Mouse (Mus musculus) embryonic facial prominence, embryonic 15.5 days (tissue): Measurements from ENCODE around the gene Sema5a. TPM values are rescaled to one million over a fixed set of nuclear protein-coding genes. Genes with fewer than 3 reads are reported as not detected.

Source experiments
- ATAC-seq: fragments of 200-750 bp; cut with Nextera tagmentation; 2 replicates; pipeline ENCODE4 v1.8.0; 2017; ENCODE audit warnings: low read depth, moderate TSS enrichment; ENCODE audit not compliant: insufficient number of reproducible peaks, low FRiP score, low TSS enrichment
- H3K27ac ChIP-seq: fragments of 300-500 bp; sonication (generic); replicated peaks from 2 replicates; pipeline ENCODE4 v1.5.1; 2015; ENCODE audit warnings: mild to moderate bottlenecking, inconsistent platforms
- H3K27me3 ChIP-seq: fragments of 300-500 bp; sonication (generic); 2 replicates; pipeline ENCODE4 v1.6.1; 2015; ENCODE audit warnings: inconsistent platforms
- H3K36me3 ChIP-seq: fragments of 300-500 bp; sonication (generic); 2 replicates; pipeline ENCODE4 v1.6.1; 2015; ENCODE audit warnings: mild to moderate bottlenecking, inconsistent platforms
- H3K4me1 ChIP-seq: fragments of 300-500 bp; sonication (generic); 2 replicates; pipeline ENCODE4 v1.6.1; 2015; ENCODE audit warnings: inconsistent platforms
- H3K4me2 ChIP-seq: fragments of 300-500 bp; sonication (generic); replicated peaks from 2 replicates; pipeline ENCODE4 v1.6.1; 2015; ENCODE audit warnings: mild to moderate bottlenecking, inconsistent platforms
- H3K4me3 ChIP-seq: fragments of 300-500 bp; sonication (generic); replicated peaks from 2 replicates; pipeline ENCODE4 v1.5.1; 2015; ENCODE audit warnings: mild to moderate bottlenecking, inconsistent platforms
- H3K9ac ChIP-seq: fragments of 300-500 bp; sonication (generic); 2 replicates; pipeline ENCODE4 v1.6.1; 2015; ENCODE audit warnings: inconsistent platforms
- H3K9me3 ChIP-seq: fragments of 300-500 bp; sonication (generic); replicated peaks from 2 replicates; pipeline ENCODE4 v1.6.1; 2016; ENCODE audit warnings: inconsistent platforms
- WGBS: fragments of 180-500 bp; shearing (Covaris S2); methylation state at CpG from one replicate; pipeline ENCODE4 v1.1.7; 2015; 5-methylcytosine and 5-hydroxymethylcytosine counted together
- polyA plus RNA-seq: library from polyadenylated mRNA; unstranded; fragments of >200 nt; fragmentation: Nextera tagmentation; extraction: Ambion mirVana; gene quantifications from 2 replicates; pipeline ENCODE4 v1.2.1, GENCODE M21; 2015

Sema5a gene
- polyA plus RNA-seq, 1 experiment from 2014 or later = 30.8 TPM

DNA sequence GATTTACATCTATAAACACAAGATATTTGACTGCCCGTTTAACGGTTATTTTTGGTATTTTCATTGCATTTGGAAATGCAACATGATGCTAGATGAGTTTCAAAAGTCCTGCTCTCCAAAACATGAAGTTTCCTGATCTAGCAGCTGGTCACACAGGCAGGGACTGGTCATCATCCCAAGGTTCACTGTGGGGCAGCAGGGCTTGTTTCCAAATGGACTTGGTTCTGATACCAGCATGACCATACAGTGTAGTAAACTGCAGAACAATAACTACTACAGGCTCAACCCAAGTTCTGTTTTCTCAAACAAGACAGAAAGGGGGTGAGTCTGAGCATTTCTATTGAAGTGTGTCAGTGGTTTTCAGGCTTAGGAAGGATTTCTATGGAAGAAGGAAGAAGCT is 314.3 kb downstream of the Sema5a start:
- no peaks in the 10 kb centered on the region for H3K27me3 ChIP-seq
- H3K27ac ChIP-seq = no peak overlapping the region
- WGBS = 90% methylated on average over 2 of the region's 2 CpGs

DNA sequence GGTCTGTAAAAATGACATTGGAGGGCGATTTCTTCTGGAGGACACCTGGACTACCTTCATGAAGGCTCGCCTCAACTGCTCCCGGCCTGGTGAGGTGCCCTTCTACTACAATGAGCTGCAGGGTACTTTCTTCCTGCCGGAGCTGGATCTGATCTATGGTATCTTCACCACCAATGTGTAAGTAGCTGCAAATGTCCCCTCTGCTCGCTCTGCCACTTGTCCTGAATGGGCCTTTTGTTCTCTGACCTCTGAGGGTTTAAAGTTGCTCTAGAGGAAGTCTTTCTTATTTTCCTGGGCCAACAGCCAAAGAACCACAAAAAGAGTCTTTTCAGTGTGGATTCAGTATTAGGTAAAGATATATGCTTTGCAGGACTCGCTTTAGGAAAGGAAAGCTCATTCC is 318.0 kb downstream of the Sema5a start:
- H3K4me1 ChIP-seq = no peaks in the 10 kb centered on the region
- no peaks in the 10 kb centered on the region for H3K9me3 ChIP-seq
- H3K27ac ChIP-seq = no peak overlapping the region
- H3K9ac ChIP-seq = no peak overlapping the region
- no peak overlapping the region for H3K4me3 ChIP-seq
- no peaks in the 10 kb centered on the region for H3K36me3 ChIP-seq
- H3K27me3 ChIP-seq = no peaks in the 10 kb centered on the region
- no peak overlapping the region for H3K4me2 ChIP-seq
- ATAC-seq = no peak
- WGBS = 59% methylated on average over 6 of the region's 6 CpGs

More for the DNA sequence above, 314.3 kb downstream of the Sema5a start:
- Histone ChIP-seq H3K4me2 (no peak overlapping the region), H3K9ac (no peak overlapping the region), H3K9me3 (no peaks in the 10 kb centered on the region), H3K4me3 (no peak overlapping the region), H3K4me1 (no peaks in the 10 kb centered on the region), H3K36me3 (no peaks in the 10 kb centered on the region)
- no peak for ATAC-seq

DNA sequence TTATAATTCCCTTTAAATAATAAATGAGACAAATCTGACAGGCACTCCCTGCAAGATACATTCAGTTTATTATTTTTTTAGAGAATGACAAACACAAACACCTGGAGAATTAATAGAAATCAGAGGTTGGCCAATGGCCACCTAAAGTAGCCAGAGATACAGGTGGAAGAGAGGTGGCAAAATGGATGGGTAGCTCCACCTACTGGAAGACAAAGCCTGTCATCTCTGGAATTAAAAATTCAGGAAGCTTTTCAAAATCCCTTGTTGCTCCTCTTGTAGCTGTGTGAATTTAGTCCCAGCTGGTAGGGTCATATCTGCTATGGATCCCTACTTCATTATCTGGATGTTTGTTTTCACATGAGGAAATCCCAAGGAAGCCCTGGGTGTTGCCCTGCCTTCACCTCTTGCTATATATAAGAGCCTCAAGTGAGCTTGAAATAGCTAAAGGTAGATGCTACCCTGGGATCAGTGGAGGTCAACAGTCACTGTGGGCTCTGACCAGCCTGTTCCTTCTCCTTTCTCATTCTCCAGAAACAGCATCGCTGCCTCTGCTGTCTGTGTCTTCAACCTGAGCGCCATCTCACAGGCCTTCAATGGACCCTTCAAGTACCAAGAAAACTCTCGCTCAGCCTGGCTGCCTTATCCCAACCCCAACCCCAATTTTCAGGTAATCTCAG is 323.7 kb downstream of the Sema5a start:
- Histone ChIP-seq H3K9me3 (no peaks in the 10 kb centered on the region), H3K4me2 (no peak overlapping the region), H3K27me3 (no peaks in the 10 kb centered on the region), H3K4me3 (no peak overlapping the region), H3K36me3 (no peaks in the 10 kb centered on the region), H3K9ac (no peak overlapping the region), H3K4me1 (no peaks in the 10 kb centered on the region), H3K27ac (no peak overlapping the region)
- 92% methylated on average over 3 of the region's 3 CpGs for WGBS
- ATAC-seq = no peak

DNA sequence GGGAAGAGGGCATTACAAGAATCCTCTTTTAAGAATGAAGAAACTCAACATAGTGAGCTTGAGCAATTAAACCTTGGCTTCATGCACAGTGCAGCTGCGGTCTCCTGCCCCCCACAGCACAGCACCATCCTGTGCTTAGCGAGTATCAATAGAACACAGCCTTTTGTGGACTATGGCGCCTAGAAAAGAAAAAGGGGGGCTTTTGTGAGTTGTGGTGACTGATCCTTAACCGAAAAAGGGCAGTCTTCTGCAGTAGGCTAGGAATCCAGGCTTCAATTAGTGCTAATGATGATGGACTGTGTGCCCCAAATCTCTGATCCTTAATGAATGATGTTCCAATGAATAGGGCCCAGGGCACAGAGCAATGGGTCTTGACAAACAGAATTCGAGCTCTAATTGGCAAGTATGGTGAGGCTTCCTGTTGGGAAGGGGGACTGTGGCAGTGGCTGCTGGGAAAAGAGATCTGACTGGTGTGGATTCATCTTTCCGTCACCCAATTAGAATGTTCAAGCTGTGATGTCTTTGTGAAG is 324.3 kb downstream of the Sema5a start:
- Histone ChIP-seq H3K9me3 (no peaks in the 10 kb centered on the region), H3K9ac (no peak overlapping the region), H3K4me3 (no peak overlapping the region), H3K27ac (no peak overlapping the region), H3K36me3 (no peaks in the 10 kb centered on the region), H3K27me3 (no peaks in the 10 kb centered on the region), H3K4me2 (no peak overlapping the region), H3K4me1 (no peaks in the 10 kb centered on the region)
- ATAC-seq = no peak
- 75% methylated on average over 6 of the region's 6 CpGs for WGBS

DNA sequence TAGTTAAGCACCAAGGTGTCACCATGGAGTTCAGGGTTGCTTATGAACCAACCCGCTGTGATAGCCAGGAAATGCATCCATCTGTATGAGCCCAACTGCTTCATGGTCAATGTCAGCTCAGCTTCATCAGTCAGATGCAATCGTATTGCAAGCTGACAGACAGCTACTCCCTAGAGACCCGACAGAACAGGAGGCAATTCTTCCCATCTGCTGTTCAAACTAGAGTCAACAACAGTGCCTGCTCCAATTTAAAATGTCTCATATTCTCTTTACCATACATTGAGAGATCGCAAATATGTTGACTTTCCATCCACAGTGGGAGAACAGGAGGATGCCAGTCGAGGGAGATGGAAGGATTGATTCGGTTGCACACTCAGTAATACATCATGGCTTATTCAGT is 329.7 kb downstream of the Sema5a start:
- Histone ChIP-seq H3K9me3 (no peaks in the 10 kb centered on the region), H3K27ac (no peak overlapping the region), H3K4me1 (no peaks in the 10 kb centered on the region), H3K4me2 (no peak overlapping the region), H3K36me3 (0 out of 2 replicates have a peak, but pooled peaks cover 4% of the 10 kb centered on the region), H3K27me3 (no peaks in the 10 kb centered on the region), H3K9ac (no peak overlapping the region), H3K4me3 (no peak overlapping the region)
- 67% methylated on average over 6 of the region's 6 CpGs for WGBS
- ATAC-seq = no peak

DNA sequence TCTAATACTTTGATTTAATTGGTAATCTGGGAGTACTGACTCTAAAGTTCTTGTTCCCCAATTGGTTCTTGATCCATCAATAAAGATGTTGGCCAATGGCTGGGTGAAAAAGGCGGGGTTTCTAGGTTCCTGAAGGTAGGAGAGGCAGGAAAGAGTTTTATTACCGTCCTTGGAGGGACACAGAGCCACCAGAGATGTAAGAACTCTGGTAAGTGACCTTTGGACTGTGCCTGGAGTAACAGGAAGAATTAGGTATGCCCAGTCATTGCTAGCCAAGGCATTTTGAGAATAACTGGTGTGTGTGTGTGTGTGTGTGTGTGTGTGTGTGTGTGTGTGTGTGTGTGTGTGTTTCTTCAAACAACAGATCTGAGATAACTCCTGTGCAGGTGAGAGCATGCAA is 330.6 kb downstream of the Sema5a start:
- ATAC-seq = no peak
- WGBS = 71% methylated on average over 2 of the region's 2 CpGs
- H3K36me3 ChIP-seq = 0 out of 2 replicates have a peak, but pooled peaks cover 4% of the 10 kb centered on the region
- no peak overlapping the region for H3K4me2 ChIP-seq
- H3K9ac ChIP-seq = no peak overlapping the region
- H3K9me3 ChIP-seq = no peaks in the 10 kb centered on the region
- no peaks in the 10 kb centered on the region for H3K27me3 ChIP-seq
- H3K27ac ChIP-seq = no peak overlapping the region
- H3K4me1 ChIP-seq = no peaks in the 10 kb centered on the region
- H3K4me3 ChIP-seq = no peak overlapping the region

DNA sequence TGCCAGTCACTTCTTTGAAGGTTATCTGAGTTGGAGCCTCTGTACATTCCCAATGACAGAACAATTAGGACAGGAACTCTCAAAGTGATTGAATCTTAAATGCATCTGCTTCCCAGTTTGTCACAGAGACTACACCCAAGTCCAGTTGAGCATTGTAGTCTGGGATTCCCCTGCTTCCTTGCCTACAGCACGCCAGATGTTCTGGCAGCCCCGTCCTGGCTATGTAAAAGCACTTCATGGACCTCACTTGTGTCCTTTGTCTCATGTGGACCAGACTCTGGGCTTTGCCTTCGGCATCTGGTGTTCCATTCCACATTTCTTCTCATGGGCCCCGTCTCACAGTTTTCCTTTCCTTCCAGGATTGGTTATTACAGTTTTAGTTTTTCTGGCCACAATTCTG is 334.7 kb downstream of the Sema5a start:
- ATAC-seq = no peak
- H3K4me3 ChIP-seq = no peak overlapping the region
- no peaks in the 10 kb centered on the region for H3K27me3 ChIP-seq
- H3K9me3 ChIP-seq = no peaks in the 10 kb centered on the region
- no peak overlapping the region for H3K4me2 ChIP-seq
- H3K9ac ChIP-seq = no peak overlapping the region
- no peak overlapping the region for H3K27ac ChIP-seq
- 75% methylated on average over 4 of the region's 4 CpGs for WGBS
- no peaks in the 10 kb centered on the region for H3K4me1 ChIP-seq
- H3K36me3 ChIP-seq = 0 out of 2 replicates have a peak, but pooled peaks cover 4% of the 10 kb centered on the region

DNA sequence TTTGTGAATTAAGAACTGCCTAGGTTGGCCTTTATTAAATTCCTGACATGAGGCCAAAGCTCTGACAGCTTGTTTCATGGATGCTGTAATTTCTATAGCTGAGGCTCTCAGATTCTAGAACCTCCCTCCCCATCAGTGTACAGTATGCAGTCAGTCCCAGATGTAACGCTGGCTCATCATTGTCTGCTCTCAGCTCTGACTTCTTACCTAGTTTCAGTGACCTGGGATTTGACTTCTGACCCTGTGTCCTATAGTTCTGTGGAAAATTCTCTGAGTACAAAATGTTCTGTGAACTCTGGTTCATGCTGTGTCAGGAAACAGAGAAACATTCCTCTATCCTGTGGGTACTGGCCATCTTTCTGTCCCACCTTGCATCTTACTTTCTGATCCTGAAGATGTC is 346.0 kb downstream of the Sema5a start:
- Histone ChIP-seq H3K27me3 (no peaks in the 10 kb centered on the region), H3K27ac (no peak overlapping the region), H3K9me3 (no peaks in the 10 kb centered on the region), H3K4me1 (no peaks in the 10 kb centered on the region), H3K4me3 (no peak overlapping the region), H3K36me3 (no peaks in the 10 kb centered on the region), H3K9ac (no peak overlapping the region), H3K4me2 (no peak overlapping the region)
- WGBS = 77% methylated on average over 1 of the region's 1 CpGs
- ATAC-seq = no peak

DNA sequence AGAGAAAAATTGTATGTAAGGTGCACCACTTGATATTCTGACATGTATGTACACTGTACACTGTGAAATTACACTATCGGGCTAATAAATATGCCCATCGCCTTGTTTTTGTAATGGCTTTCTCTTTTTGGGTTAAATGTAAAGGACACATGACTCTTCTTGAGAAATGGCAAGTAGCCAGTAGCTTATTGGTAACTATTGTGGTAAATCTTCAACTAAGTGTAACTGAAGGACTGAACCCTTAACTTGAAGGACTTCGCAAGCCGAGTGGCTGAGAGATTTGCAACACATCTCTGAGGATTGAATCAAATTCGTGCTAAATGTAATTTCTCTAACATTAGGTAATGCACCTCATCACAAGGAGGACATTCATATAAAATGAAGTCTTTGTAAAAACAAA is 349.1 kb downstream of the Sema5a start:
- ATAC-seq = no peak
- Histone ChIP-seq H3K4me2 (no peak overlapping the region), H3K4me3 (no peak overlapping the region), H3K4me1 (no peaks in the 10 kb centered on the region), H3K9me3 (no peaks in the 10 kb centered on the region), H3K27me3 (no peaks in the 10 kb centered on the region), H3K27ac (no peak overlapping the region), H3K9ac (no peak overlapping the region), H3K36me3 (no peaks in the 10 kb centered on the region)
- WGBS = 90% methylated on average over 5 of the region's 5 CpGs

DNA sequence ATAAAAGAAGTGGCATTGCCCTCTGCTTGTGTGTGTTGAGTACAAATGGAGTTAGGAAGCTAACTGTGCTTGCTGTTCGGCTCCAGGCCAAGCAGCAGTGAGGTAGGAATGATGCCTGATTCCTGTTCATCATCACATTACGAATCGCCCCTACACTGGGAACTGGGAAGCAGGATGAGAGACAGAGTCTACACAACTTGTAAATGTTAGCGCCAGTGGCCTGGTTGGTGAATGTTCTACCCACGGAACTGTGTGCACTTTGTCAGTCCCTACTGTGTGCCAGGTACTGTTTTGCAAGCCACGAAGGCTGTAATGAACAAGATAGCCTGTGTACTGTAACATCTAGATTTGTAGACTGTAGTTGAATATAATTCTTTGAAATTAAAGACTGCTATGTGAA is 352.0 kb downstream of the Sema5a start:
- no peak for ATAC-seq

DNA sequence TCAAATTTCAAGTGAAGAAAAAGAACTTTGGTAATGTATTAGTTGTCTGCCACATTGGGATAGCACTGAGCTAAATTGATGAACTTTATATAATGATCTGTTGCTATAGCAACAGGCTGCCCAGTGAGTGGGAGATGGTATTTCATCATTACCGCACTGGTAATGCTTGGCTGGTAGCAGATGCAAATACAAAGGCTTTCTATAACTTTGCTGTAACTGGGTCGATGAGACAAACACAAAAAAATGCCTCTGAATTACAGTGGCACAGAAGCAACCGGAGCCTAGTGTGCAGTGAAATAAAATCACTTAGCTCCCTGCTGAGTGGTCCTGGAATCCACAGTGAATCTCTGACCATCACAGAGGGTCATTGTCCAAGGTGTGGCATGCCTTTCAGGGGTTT is 352.6 kb downstream of the Sema5a start:
- H3K36me3 ChIP-seq = no peaks in the 10 kb centered on the region
- H3K4me2 ChIP-seq = no peak overlapping the region
- no peak for ATAC-seq
- no peak overlapping the region for H3K27ac ChIP-seq
- no peak overlapping the region for H3K4me3 ChIP-seq
- no peaks in the 10 kb centered on the region for H3K4me1 ChIP-seq
- H3K9ac ChIP-seq = no peak overlapping the region
- 71% methylated on average over 3 of the region's 3 CpGs for WGBS
- no peaks in the 10 kb centered on the region for H3K9me3 ChIP-seq
- H3K27me3 ChIP-seq = no peaks in the 10 kb centered on the region

More for the DNA sequence above, 352.0 kb downstream of the Sema5a start:
- H3K9me3 ChIP-seq = no peaks in the 10 kb centered on the region
- H3K9ac ChIP-seq = no peak overlapping the region
- no peak overlapping the region for H3K4me3 ChIP-seq
- WGBS = 92% methylated on average over 6 of the region's 6 CpGs
- no peaks in the 10 kb centered on the region for H3K36me3 ChIP-seq
- H3K4me2 ChIP-seq = no peak overlapping the region
- no peaks in the 10 kb centered on the region for H3K4me1 ChIP-seq
- H3K27me3 ChIP-seq = no peaks in the 10 kb centered on the region
- no peak overlapping the region for H3K27ac ChIP-seq

DNA sequence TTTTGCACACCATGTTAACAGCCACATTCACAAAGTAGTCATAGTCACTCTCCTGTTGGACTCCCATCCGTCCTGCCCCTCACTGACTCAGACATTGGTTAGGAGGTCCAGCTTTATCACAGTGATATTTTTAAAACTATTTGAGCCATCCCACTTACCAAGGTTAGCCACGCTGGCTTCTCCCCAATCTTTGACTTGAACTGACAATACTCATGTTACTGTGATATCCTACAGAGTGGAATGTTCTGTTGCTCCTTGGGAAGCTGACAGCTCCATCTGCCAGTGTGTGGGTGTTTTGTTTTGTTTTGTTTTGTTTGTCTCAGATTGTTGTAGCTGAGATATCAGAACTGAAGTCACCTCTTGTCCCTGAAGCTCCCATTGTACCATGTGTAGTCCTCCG is 362.6 kb downstream of the Sema5a start:
- no peaks in the 10 kb centered on the region for H3K27me3 ChIP-seq
- H3K9me3 ChIP-seq = no peaks in the 10 kb centered on the region
- H3K27ac ChIP-seq = no peak overlapping the region
- ATAC-seq = no peak
- 0 out of 2 replicates have a peak, but pooled peaks cover 5% of the 10 kb centered on the region for H3K36me3 ChIP-seq
- 88% methylated on average over 3 of the region's 3 CpGs for WGBS
- no peak overlapping the region for H3K4me3 ChIP-seq
- H3K9ac ChIP-seq = no peak overlapping the region
- H3K4me2 ChIP-seq = no peak overlapping the region
- H3K4me1 ChIP-seq = no peaks in the 10 kb centered on the region
